Mouse (Mus musculus): ENCODE measurements around the gene Napepld. TPM values are rescaled to one million over a fixed set of nuclear protein-coding genes. Genes with fewer than 3 reads are reported as not detected.

Napepld gene
- polyA plus RNA-seq, 1 experiment, result not detected

GRCm38 (mm10) chr5:21658038-21658437 is 43.2 kb downstream of the Napepld start:
- no peak overlapping the region for H3K4me3 ChIP-seq (replicated peaks; ENCODE audit: control insufficient read depth, low read depth, low read length)
- 92% methylated on average over 6 of the region's 6 CpGs for WGBS
- no peaks in the 10 kb centered on the region for H3K4me1 ChIP-seq (ENCODE audit: control insufficient read depth, insufficient read depth, low read length)
- H3K27ac ChIP-seq (ENCODE audit: control insufficient read depth, insufficient read depth, low read depth, low read length, poor library complexity), result no peak overlapping the region
- no peak for TF ChIP-seq CTCF (IDR thresholded peaks at IDR 0.05; ENCODE audit: control insufficient read depth, insufficient read depth, low read length)
- TF ChIP-seq POLR2A (IDR thresholded peaks at IDR 0.05; ENCODE audit: borderline replicate concordance, control insufficient read depth, low read depth, low read length), result no peak

- WGBS, result 89% methylated on average over 9 of the region's 9 CpGs
- no peak overlapping the region for H3K27ac ChIP-seq (ENCODE audit: control insufficient read depth, insufficient read depth, low read depth, low read length, poor library complexity)
- H3K4me1 ChIP-seq (ENCODE audit: control insufficient read depth, insufficient read depth, low read length), result no peaks in the 10 kb centered on the region
- no peak for TF ChIP-seq POLR2A (IDR thresholded peaks at IDR 0.05; ENCODE audit: borderline replicate concordance, control insufficient read depth, low read depth, low read length)
- TF ChIP-seq CTCF (IDR thresholded peaks at IDR 0.05; ENCODE audit: control insufficient read depth, insufficient read depth, low read length), result no peak
- no peak overlapping the region for H3K4me3 ChIP-seq (replicated peaks; ENCODE audit: control insufficient read depth, low read depth, low read length)
Measured at GRCm38 (mm10) chr5:21656912-21657311, 44.3 kb downstream of the Napepld start.

- Histone ChIP-seq H3K4me1 (ENCODE audit: control insufficient read depth, insufficient read depth, low read length) (no peaks in the 10 kb centered on the region; the same call in 1 of the 2 replicates), H3K4me3 (replicated peaks; ENCODE audit: control insufficient read depth, low read depth, low read length) (no peak overlapping the region), H3K27ac (ENCODE audit: control insufficient read depth, insufficient read depth, low read depth, low read length, poor library complexity) (no peak overlapping the region)
- TF ChIP-seq POLR2A (IDR thresholded peaks at IDR 0.05; ENCODE audit: borderline replicate concordance, control insufficient read depth, low read depth, low read length) (no peak), CTCF (IDR thresholded peaks at IDR 0.05; ENCODE audit: control insufficient read depth, insufficient read depth, low read length) (no peak)
- 88% methylated on average over 7 of the region's 7 CpGs for WGBS
Measured at GRCm38 (mm10) chr5:21651885-21652612, 49.1 kb downstream of the Napepld start.

GRCm38 (mm10) chr5:21650736-21651135 is 50.5 kb downstream of the Napepld start:
- Histone ChIP-seq H3K4me1 (ENCODE audit: control insufficient read depth, insufficient read depth, low read length) (peaks cover 2% of the 10 kb centered on the region; the same call in 1 of the 2 replicates), H3K27ac (ENCODE audit: control insufficient read depth, insufficient read depth, low read depth, low read length, poor library complexity) (no peak overlapping the region), H3K4me3 (replicated peaks; ENCODE audit: control insufficient read depth, low read depth, low read length) (no peak overlapping the region)
- WGBS, result 60% methylated on average over 2 of the region's 2 CpGs
- no peak for TF ChIP-seq POLR2A (IDR thresholded peaks at IDR 0.05; ENCODE audit: borderline replicate concordance, control insufficient read depth, low read depth, low read length)
- no peak for TF ChIP-seq CTCF (IDR thresholded peaks at IDR 0.05; ENCODE audit: control insufficient read depth, insufficient read depth, low read length)

- peak overlapping the region; percentile 70 for H3K4me3 ChIP-seq (replicated peaks; ENCODE audit: control insufficient read depth, low read depth, low read length)
- no peak for TF ChIP-seq POLR2A (IDR thresholded peaks at IDR 0.05; ENCODE audit: borderline replicate concordance, control insufficient read depth, low read depth, low read length)
- no peak for TF ChIP-seq CTCF (IDR thresholded peaks at IDR 0.05; ENCODE audit: control insufficient read depth, insufficient read depth, low read length)
- peaks cover 4% of the 10 kb centered on the region; the same call in 1 of the 2 replicates for H3K4me1 ChIP-seq (ENCODE audit: control insufficient read depth, insufficient read depth, low read length)
- WGBS, result under 1% methylated on average over 25 of the region's 25 CpGs
- H3K27ac ChIP-seq (ENCODE audit: control insufficient read depth, insufficient read depth, low read depth, low read length, poor library complexity), result peak overlapping the region; percentile 44
Measured at GRCm38 (mm10) chr5:21646133-21646491, 55.1 kb downstream of the Napepld start.

GRCm38 (mm10) chr5:21645439-21646132 is 55.6 kb downstream of the Napepld start, which contains the start of the genes Fbxl13 and Armc10:
Gene Fbxl13 (minus strand): TSS chr5:21645634.
Gene Armc10 (plus strand): TSS chr5:21645813.
- Histone ChIP-seq H3K4me3 (replicated peaks; ENCODE audit: control insufficient read depth, low read depth, low read length) (peak within 1 kb of the TSS; percentile 70), H3K27ac (ENCODE audit: control insufficient read depth, insufficient read depth, low read depth, low read length, poor library complexity) (peak within 1 kb of the TSS; percentile 44)
- 1% methylated on average over 40 of the region's 40 CpGs for WGBS

GRCm38 (mm10) chr5:21644891-21645438 is 56.2 kb downstream of the Napepld start:
- TF ChIP-seq CTCF (IDR thresholded peaks at IDR 0.05; ENCODE audit: control insufficient read depth, insufficient read depth, low read length), result no peak
- no peak for TF ChIP-seq POLR2A (IDR thresholded peaks at IDR 0.05; ENCODE audit: borderline replicate concordance, control insufficient read depth, low read depth, low read length)
- no peak overlapping the region for H3K27ac ChIP-seq (ENCODE audit: control insufficient read depth, insufficient read depth, low read depth, low read length, poor library complexity)
- 22% methylated on average over 14 of the region's 14 CpGs for WGBS
- peak overlapping the region; percentile 49 for H3K4me3 ChIP-seq (replicated peaks; ENCODE audit: control insufficient read depth, low read depth, low read length)
- peaks cover 4% of the 10 kb centered on the region; the same call in 1 of the 2 replicates for H3K4me1 ChIP-seq (ENCODE audit: control insufficient read depth, insufficient read depth, low read length)

More at GRCm38 (mm10) chr5:21645439-21646132, 55.6 kb downstream of the Napepld start, which contains the start of the genes Fbxl13 and Armc10:
- peaks cover 4% of the 10 kb centered on the region; the same call in 1 of the 2 replicates for H3K4me1 ChIP-seq (ENCODE audit: control insufficient read depth, insufficient read depth, low read length)
- no peak for TF ChIP-seq CTCF (IDR thresholded peaks at IDR 0.05; ENCODE audit: control insufficient read depth, insufficient read depth, low read length)
- peak; percentile 74; the same call in 1 of the 2 replicates for TF ChIP-seq POLR2A (IDR thresholded peaks at IDR 0.05; ENCODE audit: borderline replicate concordance, control insufficient read depth, low read depth, low read length)

GRCm38 (mm10) chr5:21643606-21644005 is 57.6 kb downstream of the Napepld start:
- TF ChIP-seq CTCF (IDR thresholded peaks at IDR 0.05; ENCODE audit: control insufficient read depth, insufficient read depth, low read length) (no peak), POLR2A (IDR thresholded peaks at IDR 0.05; ENCODE audit: borderline replicate concordance, control insufficient read depth, low read depth, low read length) (no peak)
- Histone ChIP-seq H3K4me3 (replicated peaks; ENCODE audit: control insufficient read depth, low read depth, low read length) (no peak overlapping the region), H3K27ac (ENCODE audit: control insufficient read depth, insufficient read depth, low read depth, low read length, poor library complexity) (no peak overlapping the region), H3K4me1 (ENCODE audit: control insufficient read depth, insufficient read depth, low read length) (peaks cover 4% of the 10 kb centered on the region; the same call in 1 of the 2 replicates)
- WGBS, result 22% methylated on average over 1 of the region's 1 CpGs
